Mouse (Mus musculus) testis, adult 10 weeks (tissue): Measurements from ENCODE around the gene Defb21. TPM values are rescaled to one million over a fixed set of nuclear protein-coding genes. Genes with fewer than 3 reads are reported as not detected.

Source experiments
- polyA plus RNA-seq: library from polyadenylated mRNA; stranded (reverse); fragments of 350-450 nt; fragmentation: Illumina TruSeq; extraction: RNeasy Lipid Tissue Mini Kit (QIAGEN cat#74804); gene quantifications from one replicate; pipeline ENCODE4 v1.2.3, GENCODE M21; 2014; ENCODE audit warnings: low read depth, low replicate concordance

Defb21 gene
- polyA plus RNA-seq, result 9.7 TPM

GRCm38 (mm10) chr2:152572114-152572794 lies at the start of gene Defb21:
Gene Defb21 (plus strand): TSS chr2:152572744.

GRCm38 (mm10) chr2:152539944-152540710 lies 32.4 kb upstream of the Defb21 start, which contains the start of gene Defb29:
Gene Defb29 (minus strand): TSS chr2:152540098.

DNA sequence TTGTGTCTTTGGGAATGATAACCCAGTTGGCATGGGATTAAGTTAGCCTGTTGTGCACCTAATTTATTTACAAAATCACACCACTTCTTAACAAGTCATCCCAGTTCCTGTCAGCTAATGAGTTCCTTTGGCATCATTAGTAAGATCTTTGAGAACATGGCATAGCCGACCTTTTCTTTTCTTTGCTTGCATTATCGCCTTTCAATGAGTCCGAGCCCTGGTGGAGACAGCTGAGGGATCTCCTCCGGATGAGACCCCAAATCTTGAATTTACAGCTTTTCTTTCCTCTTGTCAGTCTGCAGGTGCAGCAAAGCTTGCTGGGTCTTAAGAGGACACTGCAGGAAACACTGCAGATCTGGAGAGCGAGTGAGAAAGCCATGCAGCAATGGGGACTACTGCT lies 3.5 kb upstream of the Defb21 start, which contains the start of gene Gm17416:
TSS of gene Gm17416 (plus strand) at position 301 of the 400 bp plus-strand sequence.

DNA sequence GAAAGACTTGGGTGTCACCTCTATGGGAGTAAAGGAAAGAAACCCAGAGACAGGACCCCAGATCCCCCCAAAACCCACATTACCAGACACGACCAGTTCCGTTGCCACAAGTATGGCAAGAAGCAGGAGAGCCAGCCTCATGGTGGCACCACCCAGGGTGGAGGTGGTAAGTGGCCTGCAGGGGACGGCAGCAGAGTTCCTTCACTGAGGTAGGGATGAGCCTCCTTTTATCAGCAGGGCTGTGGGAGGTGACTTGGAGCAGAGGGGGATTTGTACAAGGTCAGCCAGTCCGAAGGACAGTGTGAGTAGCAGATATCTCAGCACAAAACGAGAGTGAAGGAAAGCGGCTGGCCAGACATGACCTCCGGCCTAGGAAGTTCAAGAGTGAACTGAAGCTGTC lies 7.6 kb downstream of the Defb21 start, which contains the start of gene Defb19:
TSS of gene Defb19 (minus strand) at position 206 of the 400 bp plus-strand sequence.

GRCm38 (mm10) chr2:152599299-152599698 lies 26.8 kb downstream of the Defb21 start, which contains the start of gene Defb45:
Gene Defb45 (minus strand): TSS chr2:152599399.

DNA sequence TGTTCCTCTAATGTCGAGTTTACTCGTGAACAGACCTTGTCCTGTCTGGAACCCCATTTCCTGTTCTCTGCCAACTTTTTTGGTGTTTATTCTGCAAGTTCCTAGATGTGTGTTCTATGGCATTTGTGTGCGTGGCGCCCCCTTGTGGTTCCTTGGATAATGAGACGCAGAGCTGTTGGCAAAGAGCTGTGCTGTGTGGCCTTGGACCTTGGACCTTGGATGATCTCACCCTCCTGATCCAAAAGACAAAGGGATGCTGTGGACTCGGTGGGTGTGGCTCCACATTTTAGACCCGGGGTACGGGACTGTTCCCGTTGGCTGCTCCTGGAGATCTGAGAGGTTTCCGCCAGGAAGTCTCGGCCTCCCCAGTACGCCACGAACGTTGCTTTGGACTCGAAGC lies 31.5 kb downstream of the Defb21 start, which contains the start of gene Defb36:
TSS of gene Defb36 (plus strand) at position 271 of the 400 bp plus-strand sequence.

DNA sequence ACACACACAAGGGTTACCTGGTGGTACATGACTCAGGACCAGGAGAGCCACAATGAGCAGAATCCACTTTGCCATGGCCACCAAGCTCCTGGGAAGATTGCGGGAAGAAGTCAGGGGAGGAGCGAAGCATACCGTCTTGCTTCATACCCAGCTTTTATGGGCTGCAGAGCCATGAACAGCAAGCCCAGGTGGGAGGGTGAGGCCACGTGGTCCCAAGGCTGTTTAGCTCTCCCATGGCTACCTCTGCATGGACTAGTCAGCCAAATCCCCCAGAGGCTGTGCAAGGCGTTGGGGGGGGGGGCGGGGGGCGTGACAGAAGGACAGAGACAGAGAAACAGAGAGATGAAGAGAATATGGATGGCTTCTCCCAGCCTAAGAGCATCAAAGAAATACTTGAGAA lies 50.4 kb downstream of the Defb21 start, which contains the start of gene Defb25:
TSS of gene Defb25 (minus strand) at position 101 of the 400 bp plus-strand sequence.

Other genes with a start within 250 kb of the Defb21 start
- gene Rbck1, start 240.1 kb upstream of the Defb21 start, polyA plus RNA-seq, result 0.56 TPM
- gene Trib3, start 228.7 kb upstream of the Defb21 start, polyA plus RNA-seq, result not detected
- not detected for gene Nrsn2, start 196.1 kb upstream of the Defb21 start, polyA plus RNA-seq
- 0.66 TPM for gene Sox12, start 174.7 kb upstream of the Defb21 start, polyA plus RNA-seq
- gene Zcchc3, start 157.7 kb upstream of the Defb21 start, polyA plus RNA-seq, result 2.5 TPM
- 73.2 TPM for gene 6820408C15Rik, start 157.2 kb upstream of the Defb21 start, polyA plus RNA-seq
- not detected for gene Defb23, start 108.1 kb upstream of the Defb21 start, polyA plus RNA-seq
- gene Defb20, start 95.7 kb upstream of the Defb21 start, polyA plus RNA-seq, result not detected
- gene Defb22, start 82.6 kb upstream of the Defb21 start, polyA plus RNA-seq, result 1.5 TPM
- gene Defb26, start 61.1 kb upstream of the Defb21 start, polyA plus RNA-seq, result not detected
- gene Defb28, start 54.5 kb upstream of the Defb21 start, polyA plus RNA-seq, result 3.7 TPM
- gene Defb29, start 32.6 kb upstream of the Defb21 start, polyA plus RNA-seq, result not detected
- gene Gm17416, start 3.4 kb upstream of the Defb21 start, polyA plus RNA-seq, result not detected
- 297 TPM for gene Defb19, start 7.6 kb downstream of the Defb21 start, polyA plus RNA-seq
- gene Defb45, start 26.7 kb downstream of the Defb21 start, polyA plus RNA-seq, result 22.0 TPM
- gene Defb36, start 31.6 kb downstream of the Defb21 start, polyA plus RNA-seq, result 3.6 TPM
- gene Defb25, start 50.3 kb downstream of the Defb21 start, polyA plus RNA-seq, result not detected
- 0.24 TPM for gene Rem1, start 54.2 kb downstream of the Defb21 start, polyA plus RNA-seq
- gene H13, start 96.7 kb downstream of the Defb21 start, polyA plus RNA-seq, result 21.1 TPM
- gene Mcts2, start 114.3 kb downstream of the Defb21 start, polyA plus RNA-seq, result 91.3 TPM
- gene Id1, start 163.5 kb downstream of the Defb21 start, polyA plus RNA-seq, result 1.1 TPM
- not detected for gene Cox4i2, start 181.4 kb downstream of the Defb21 start, polyA plus RNA-seq